9 mouse cellular contexts compared by ENCODE assay signal in genomic region chr1:38936780-38937179, GRCm38 (mm10). TPM values are rescaled to one million over a fixed set of nuclear protein-coding genes. Genes with fewer than 3 reads are reported as not detected.
A peak's percentile ranks its signal among the peaks of the same experiment; 100 is the strongest.
DNase-seq lines count a peak whose midpoint lies in the region; ATAC-seq and TF ChIP-seq lines count a peak whose summit lies in the region.
"Had no signal": no experiment of that assay in that cellular context is flagged by ENCODE, and none has a peak within 500 bp of the region (broad histone marks: within the 10 kb centered on the region; RNA-seq: fewer than 3 reads in every experiment).

No protein-coding gene starts in this region.

- no peaks in the 10 kb centered on the region for H3K9me3 ChIP-seq in forebrain, embryonic 11.5 days (ENCODE audit: control insufficient read depth, low read length)
- no peaks in the 10 kb centered on the region for H3K9me3 ChIP-seq in forebrain, embryonic 13.5 days (replicated peaks)
- no peaks in the 10 kb centered on the region for H3K9me3 ChIP-seq in liver, embryonic 12.5 days (replicated peaks)
- H3K9me3 ChIP-seq in liver, postnatal 0 days (ENCODE audit: low read length), result no peaks in the 10 kb centered on the region

- H3K27me3 ChIP-seq in forebrain, embryonic 11.5 days (ENCODE audit: control insufficient read depth, insufficient read depth, low read length), result no peaks in the 10 kb centered on the region
- H3K27me3 ChIP-seq in forebrain, embryonic 13.5 days, result no peaks in the 10 kb centered on the region
- H3K27me3 ChIP-seq in liver, embryonic 12.5 days (replicated peaks), result 0 out of 2 replicates have a peak, but pooled peaks cover 4% of the 10 kb centered on the region
- no peaks in the 10 kb centered on the region for H3K27me3 ChIP-seq in liver, postnatal 0 days (ENCODE audit: insufficient read depth, low read length)
- no peaks in the 10 kb centered on the region for H3K27me3 ChIP-seq in splenic B cell, adult 2 months (ENCODE audit: control insufficient read depth, insufficient read depth, low read length, poor library complexity, severe bottlenecking)

- H3K4me3 ChIP-seq in forebrain, embryonic 11.5 days (ENCODE audit: low read depth, low read length), result no peak overlapping the region
- H3K4me3 ChIP-seq in forebrain, embryonic 13.5 days, result no peak overlapping the region
- H3K4me3 ChIP-seq in liver, embryonic 12.5 days, result no peak overlapping the region
- no peak overlapping the region for H3K4me3 ChIP-seq in liver, postnatal 0 days (ENCODE audit: low read depth, low read length)

- no peaks in the 10 kb centered on the region for H3K4me1 ChIP-seq in forebrain, embryonic 11.5 days (replicated peaks; ENCODE audit: control insufficient read depth, insufficient read depth, low read length)
- H3K4me1 ChIP-seq in forebrain, embryonic 13.5 days, result no peaks in the 10 kb centered on the region
- no peaks in the 10 kb centered on the region for H3K4me1 ChIP-seq in liver, embryonic 12.5 days
- H3K4me1 ChIP-seq in liver, postnatal 0 days (ENCODE audit: insufficient read depth), result no peaks in the 10 kb centered on the region

- H3K9ac ChIP-seq in forebrain, embryonic 11.5 days (ENCODE audit: low read length), result no peak overlapping the region
- H3K9ac ChIP-seq in forebrain, embryonic 13.5 days, result no peak overlapping the region
- no peak overlapping the region for H3K9ac ChIP-seq in liver, embryonic 12.5 days
- no peak overlapping the region for H3K9ac ChIP-seq in liver, postnatal 0 days (replicated peaks)

- no peak overlapping the region for H3K4me2 ChIP-seq in forebrain, embryonic 11.5 days (ENCODE audit: low read depth, low read length, severe bottlenecking)
- H3K4me2 ChIP-seq in forebrain, embryonic 13.5 days, result no peak overlapping the region
- H3K4me2 ChIP-seq in liver, embryonic 12.5 days, result no peak overlapping the region
- no peak overlapping the region for H3K4me2 ChIP-seq in liver, postnatal 0 days (ENCODE audit: low read depth, low read length)

- 26% methylated on average over 6 of the region's 6 CpGs for WGBS in forebrain, embryonic 11.5 days
- WGBS in forebrain, embryonic 13.5 days, result 20% methylated on average over 6 of the region's 6 CpGs
- 23% methylated on average over 6 of the region's 6 CpGs for WGBS in liver, embryonic 12.5 days (ENCODE audit: insufficient replicate concordance)
- WGBS in liver, postnatal 0 days (ENCODE audit: insufficient replicate concordance), result 25% methylated on average over 6 of the region's 6 CpGs

- no peak overlapping the region for H3K27ac ChIP-seq in forebrain, embryonic 11.5 days (ENCODE audit: low read depth, low read length)
- no peak overlapping the region for H3K27ac ChIP-seq in forebrain, embryonic 13.5 days
- no peak overlapping the region for H3K27ac ChIP-seq in liver, embryonic 12.5 days
- H3K27ac ChIP-seq in liver, postnatal 0 days (ENCODE audit: low read depth), result no peak overlapping the region

- TF ChIP-seq EP300 in liver, postnatal 0 days (IDR thresholded peaks at IDR 0.05; ENCODE audit: low read depth), result no peak

- DNase-seq in forebrain, embryonic 11.5 days (ENCODE audit: low spot score), result peak; percentile 77
- DNase-seq in liver, result peak; percentile 56
- DNase-seq in adrenal gland, adult 2 months, result peak; percentile 13
- DNase-seq in embryo, embryonic 10.5 days (ENCODE audit: low spot score), result peak; percentile 83
- DNase-seq in liver, postnatal 0 days, result peak; percentile 56
- peak; percentile 81 for DNase-seq in splenic B cell, adult 2 months (ENCODE audit: low read depth, low spot score)

- H3K36me3 ChIP-seq in forebrain, embryonic 11.5 days (ENCODE audit: control insufficient read depth, insufficient read depth, low read length), result no peaks in the 10 kb centered on the region
- H3K36me3 ChIP-seq in forebrain, embryonic 13.5 days (ENCODE audit: poor library complexity, severe bottlenecking), result no peaks in the 10 kb centered on the region
- H3K36me3 ChIP-seq in liver, embryonic 12.5 days, result no peaks in the 10 kb centered on the region
- H3K36me3 ChIP-seq in liver, postnatal 0 days (replicated peaks; ENCODE audit: insufficient read depth, low read length), result no peaks in the 10 kb centered on the region
- no peaks in the 10 kb centered on the region for H3K36me3 ChIP-seq in splenic B cell, adult 2 months (ENCODE audit: control insufficient read depth, insufficient read depth, low read length, poor library complexity, severe bottlenecking)

- peak; percentile 72 for TF ChIP-seq CTCF in liver, postnatal 0 days (IDR thresholded peaks at IDR 0.05; ENCODE audit: low read depth)

- no peak for ATAC-seq in forebrain, embryonic 11.5 days (replicated peaks; ENCODE audit: low FRiP score)
- ATAC-seq in forebrain, embryonic 13.5 days, result no peak
- ATAC-seq in liver, embryonic 12.5 days, result no peak
- ATAC-seq in liver, postnatal 0 days, result no peak

RNA-seq across cellular contexts. Expression of gene Nms, which starts 2.2 kb away (rescaled TPM):
- polyA plus RNA-seq in forebrain, embryonic 11.5 days (2014; fragmentation: Nextera tagmentation; extraction: Ambion mirVana), result not detected in 2 replicates
- polyA plus RNA-seq in forebrain, embryonic 13.5 days (2015; fragmentation: Nextera tagmentation; extraction: Ambion mirVana), result not detected in 2 replicates
- polyA plus RNA-seq in liver, embryonic 12.5 days (2016; fragmentation: Nextera tagmentation; extraction: Ambion mirVana), result not detected in 2 replicates
- not detected for total RNA-seq in adrenal gland, adult 2 months (2021)
- not detected in 2 replicates for polyA plus RNA-seq in adrenal gland, adult 2 months (2012; rRNA removed)
- not detected in 2 replicates for polyA plus RNA-seq in liver, postnatal 0 days (2015; fragmentation: Nextera tagmentation; extraction: Ambion mirVana)
- total RNA-seq: layer of hippocampus, postnatal 25 days had no signal

RNA-seq across cellular contexts. Expression of gene Chst10, which starts 38.8 kb away (rescaled TPM):
- 19.7 and 22.1 TPM in 2 replicates for polyA plus RNA-seq in forebrain, embryonic 11.5 days (2014; fragmentation: Nextera tagmentation; extraction: Ambion mirVana)
- 30.5 and 33.8 TPM in 2 replicates for polyA plus RNA-seq in forebrain, embryonic 13.5 days (2015; fragmentation: Nextera tagmentation; extraction: Ambion mirVana)
- 0.61 and 0.86 TPM in 2 replicates for polyA plus RNA-seq in liver, embryonic 12.5 days (2016; fragmentation: Nextera tagmentation; extraction: Ambion mirVana)
- 1 to 10 TPM in 1 of 2 experiments, under 1 TPM in 1; 0.75 to 3.1 TPM for total RNA-seq in adrenal gland, adult 2 months (2021)
- 0.94 and 2.3 TPM in 2 replicates for polyA plus RNA-seq in adrenal gland, adult 2 months (2012; rRNA removed)
- polyA plus RNA-seq in liver, postnatal 0 days (2015; fragmentation: Nextera tagmentation; extraction: Ambion mirVana), result 0.17 and 0.33 TPM in 2 replicates

RNA-seq across cellular contexts. Expression of gene Pdcl3, which starts 48.6 kb away (rescaled TPM):
- 152 and 157 TPM in 2 replicates for polyA plus RNA-seq in forebrain, embryonic 11.5 days (2014; fragmentation: Nextera tagmentation; extraction: Ambion mirVana)
- 173 and 192 TPM in 2 replicates for polyA plus RNA-seq in forebrain, embryonic 13.5 days (2015; fragmentation: Nextera tagmentation; extraction: Ambion mirVana)
- polyA plus RNA-seq in liver, embryonic 12.5 days (2016; fragmentation: Nextera tagmentation; extraction: Ambion mirVana), result 61.0 TPM in 2 replicates
- total RNA-seq in adrenal gland, adult 2 months (2021), result 10 to 100 TPM; 81.2 to 90.9 TPM
- polyA plus RNA-seq in adrenal gland, adult 2 months (2012; rRNA removed), result 11.8 and 14.4 TPM in 2 replicates
- polyA plus RNA-seq in liver, postnatal 0 days (2015; fragmentation: Nextera tagmentation; extraction: Ambion mirVana), result 42.5 and 42.8 TPM in 2 replicates

Comparison
In these comparisons a context has a peak if more than half of its experiments do, and no peak if none do; other contexts are left out.
1. DNase-seq: peak in every context shown above with its lines; median percentile 83 in embryo, embryonic 10.5 days; 81 in splenic B cell, adult 2 months; 77 in forebrain, embryonic 11.5 days; 56 in liver; 56 in liver, postnatal 0 days; 13 in adrenal gland, adult 2 months.